Mouse (Mus musculus) adrenal gland, postnatal 25 days (tissue): ENCODE measurements around the gene Car1. TPM values are rescaled to one million over a fixed set of nuclear protein-coding genes. Genes with fewer than 3 reads are reported as not detected.
"Not testable (repeated sequence)": the region's sequence is repeated elsewhere in the genome, so short reads cannot be mapped to it uniquely, and the experiment has no call there.

Experiments used
- DNase-seq: peaks from one replicate; pipeline ENCODE4 v3.0.0; 2021; ENCODE audit warnings: mixed read lengths
- total RNA-seq: library from RNA; stranded (reverse); gene quantifications from 2 replicates; pipeline ENCODE4 v1.2.3, GENCODE M21; 2021

Gene Car1
- total RNA-seq, 1 experiment from 2014 or later: not detected

DNA sequence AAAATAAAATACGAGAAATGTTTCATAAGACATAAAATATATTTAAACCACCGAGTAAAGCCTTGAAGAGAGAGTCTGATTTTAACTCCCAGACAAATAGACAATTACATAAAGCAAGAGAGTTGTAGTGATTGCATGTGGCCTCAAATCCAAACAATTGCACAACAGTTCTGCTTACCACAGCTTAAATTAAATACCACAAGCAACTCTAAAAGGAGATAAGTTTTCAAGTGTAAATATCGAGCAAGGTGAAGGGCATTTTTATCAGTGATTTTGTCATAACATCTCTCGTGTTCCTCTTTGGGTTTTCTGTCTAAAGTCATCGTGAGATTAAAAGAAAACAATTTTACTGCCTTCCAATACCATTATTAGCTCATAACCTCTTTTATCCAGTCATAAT is 25.0 kb downstream of the Car1 start:
- not testable (repeated sequence) for DNase-seq

- not testable (repeated sequence) for DNase-seq
Observed at GRCm38 (mm10) chr3:14782365-14782764, 25.8 kb downstream of the Car1 start.

DNA sequence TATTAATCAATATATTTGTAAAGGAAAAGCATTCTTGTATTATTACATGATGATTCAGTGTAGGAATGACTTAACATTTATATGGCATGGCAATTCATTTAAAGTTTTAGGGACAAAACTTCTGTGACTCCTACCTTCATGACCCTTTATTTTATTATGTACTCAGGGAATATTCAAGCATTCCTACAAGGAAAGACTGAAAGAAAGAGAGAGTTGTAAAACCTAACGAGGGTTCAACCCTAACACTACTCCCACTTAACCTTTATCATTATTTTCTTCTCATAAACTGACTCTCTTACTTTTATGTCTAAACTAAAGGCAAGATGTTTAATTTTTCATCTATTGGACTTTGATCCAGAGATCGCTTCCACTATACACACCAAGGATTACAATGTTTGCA is 28.0 kb downstream of the Car1 start:
- DNase-seq: no peak

DNA sequence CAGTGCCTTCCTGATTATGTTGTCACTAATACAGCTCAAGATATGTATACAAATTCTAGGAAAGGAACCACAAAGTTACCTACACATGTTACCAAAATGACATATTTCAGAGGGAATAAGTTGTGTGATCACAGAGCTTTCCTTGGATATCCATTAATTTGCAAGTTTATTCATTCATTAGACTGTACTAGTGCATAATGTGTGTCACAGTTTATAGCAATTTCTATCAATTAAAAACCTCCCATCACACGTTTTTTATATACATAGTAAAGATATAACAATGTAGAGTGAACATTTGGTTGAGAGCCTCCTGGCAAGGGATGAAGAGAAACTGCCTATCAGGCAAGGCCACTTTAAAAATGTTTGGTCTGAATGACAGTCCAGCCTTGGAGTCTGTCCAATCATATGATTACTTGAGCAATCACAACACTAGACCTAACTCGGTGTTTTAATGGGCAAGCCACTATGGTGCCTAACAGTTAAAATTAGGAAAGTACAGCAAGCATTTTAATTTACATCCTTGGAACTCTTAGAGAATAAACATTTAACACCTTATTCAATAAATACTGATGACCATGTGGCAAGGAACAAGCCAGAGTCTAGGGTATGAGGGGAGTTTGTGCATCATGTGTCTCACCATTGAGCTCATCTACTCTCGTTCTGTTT is 31.5 kb downstream of the Car1 start:
- not testable (repeated sequence) for DNase-seq

DNA sequence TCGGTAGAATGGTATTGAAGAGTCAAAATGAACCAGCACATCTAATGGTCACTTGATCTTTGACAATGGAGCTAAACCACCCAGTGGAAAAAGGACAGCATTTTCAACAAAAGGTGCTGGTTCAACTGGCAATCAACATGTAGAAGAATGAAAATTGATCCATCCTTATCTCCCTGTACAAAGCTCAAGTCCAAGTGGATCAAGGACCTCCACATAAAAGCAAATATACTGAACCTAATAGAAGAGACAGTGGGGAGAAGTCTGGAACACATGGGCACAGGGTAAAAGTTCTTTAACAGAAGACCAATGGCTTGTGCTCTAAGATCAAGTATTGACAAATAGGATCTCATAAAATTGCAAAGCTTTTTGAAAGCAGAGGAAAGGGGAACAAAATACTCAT is 33.6 kb downstream of the Car1 start:
- not testable (repeated sequence) for DNase-seq

DNA sequence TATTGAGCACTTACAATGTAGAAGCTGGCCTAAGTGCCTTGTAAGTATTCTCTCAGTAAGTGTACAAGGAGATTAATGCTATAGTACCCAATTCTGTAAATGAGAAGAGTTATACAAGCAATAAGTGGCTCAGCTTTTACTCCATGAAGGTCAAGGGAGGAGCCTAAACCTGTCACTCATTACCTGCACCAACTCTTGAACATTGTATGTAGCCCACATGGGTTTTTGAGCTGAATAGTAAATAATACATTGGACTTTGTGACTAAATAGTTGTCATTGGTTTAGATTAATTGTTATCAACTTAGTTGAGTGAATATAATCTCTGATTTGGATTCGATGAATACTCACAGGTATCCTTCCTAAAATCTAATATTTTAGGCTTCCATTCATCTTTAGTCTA is 35.7 kb downstream of the Car1 start:
- not testable (repeated sequence) for DNase-seq

- no peak for DNase-seq
Observed at GRCm38 (mm10) chr3:14764755-14765566, 43.2 kb downstream of the Car1 start.

- DNase-seq: no peak
Observed at GRCm38 (mm10) chr3:14755716-14756115, 52.5 kb downstream of the Car1 start.

GRCm38 (mm10) chr3:14746041-14746440 is 62.1 kb downstream of the Car1 start:
- DNase-seq: no peak

DNA sequence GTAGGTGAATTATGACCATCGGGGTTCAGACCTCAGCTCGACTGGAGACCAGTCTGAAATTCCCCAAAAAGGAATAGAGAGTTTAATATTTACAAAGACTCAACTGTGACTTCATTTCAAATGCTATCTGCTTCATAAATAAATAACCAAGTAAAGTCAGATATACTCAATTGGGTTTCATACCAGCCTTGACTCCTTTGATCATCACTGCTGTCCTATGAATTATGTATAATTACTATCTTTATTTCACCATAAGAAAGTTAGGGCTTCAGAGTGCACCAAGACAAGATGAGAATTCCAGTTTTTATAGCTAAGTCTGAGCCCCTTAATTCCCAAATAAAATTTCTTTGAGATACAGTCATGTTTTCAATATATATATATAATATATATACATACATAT is 69.9 kb downstream of the Car1 start:
- no peak for DNase-seq

DNA sequence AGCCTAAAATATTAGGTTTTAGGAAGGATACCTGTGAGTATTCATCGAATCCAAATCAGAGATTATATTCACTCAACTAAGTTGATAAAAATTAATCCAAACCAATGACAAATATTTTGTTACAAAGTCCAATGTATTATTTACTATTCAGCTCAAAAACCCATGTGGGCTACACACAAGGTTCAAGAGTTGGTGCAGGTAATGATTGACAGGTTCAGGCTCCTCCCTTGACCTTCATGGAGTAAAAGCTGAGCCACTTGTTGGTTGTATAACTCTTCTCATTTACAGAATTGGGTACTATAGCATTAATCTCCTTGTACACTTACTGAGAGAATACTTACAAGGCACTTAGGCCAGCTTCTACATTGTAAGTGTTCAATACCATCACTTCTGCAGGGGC is 80.7 kb downstream of the Car1 start:
- not testable (repeated sequence) for DNase-seq

DNA sequence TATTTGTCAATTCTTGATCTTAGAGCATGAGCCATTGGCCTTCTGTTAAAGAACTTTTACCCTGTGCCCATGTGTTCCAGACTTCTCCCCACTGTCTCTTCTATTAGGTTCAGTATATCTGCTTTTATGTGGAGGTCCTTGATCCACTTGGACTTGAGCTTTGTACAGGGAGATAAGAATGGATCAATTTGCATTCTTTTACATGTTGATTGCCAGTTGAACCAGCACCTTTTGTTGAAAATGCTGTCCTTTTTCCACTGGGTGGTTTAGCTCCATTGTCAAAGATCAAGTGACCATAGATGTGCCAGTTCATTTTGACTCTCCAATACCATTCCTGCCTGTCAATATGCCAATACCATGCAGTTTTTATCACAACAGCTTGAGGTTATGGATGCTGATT is 82.7 kb downstream of the Car1 start:
- not testable (repeated sequence) for DNase-seq

Other genes with a start within 250 kb of the Car1 start
- 137 and 149 TPM in 2 replicates for gene 1810022K09Rik, start 197.1 kb downstream of the Car1 start, total RNA-seq
- gene Car13, start 166.6 kb downstream of the Car1 start, total RNA-seq: 6.4 and 10.8 TPM in 2 replicates
- gene Car3, start 55.1 kb upstream of the Car1 start, total RNA-seq: 710 and 875 TPM in 2 replicates
- 33.1 and 41.1 TPM in 2 replicates for gene Car2, start 77.9 kb upstream of the Car1 start, total RNA-seq